Comparison of ENCODE assay signal across 25 mouse cellular contexts in the genomic region with DNA sequence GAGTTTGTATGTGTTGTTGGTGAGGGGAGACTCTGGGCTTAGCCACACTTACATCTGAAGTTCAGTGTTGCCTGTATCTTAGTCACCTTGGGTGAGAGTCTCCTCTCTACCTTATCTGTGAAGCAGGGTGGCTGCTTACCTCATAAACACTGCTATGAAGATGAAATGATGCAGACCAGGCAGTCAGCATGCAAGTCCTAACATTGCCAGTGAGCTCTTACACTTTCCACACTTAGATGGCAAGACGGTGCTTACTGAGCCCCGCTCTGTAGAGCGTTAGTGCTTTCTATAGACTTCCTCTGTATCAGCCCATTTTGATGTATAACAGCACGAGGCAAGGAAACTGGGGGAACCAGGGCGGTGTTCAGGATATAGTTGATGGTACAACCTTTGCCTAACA. TPM values are rescaled to one million over a fixed set of nuclear protein-coding genes. Genes with fewer than 3 reads are reported as not detected.
DNase-seq lines count a peak whose midpoint lies in the region; ATAC-seq and TF ChIP-seq lines count a peak whose summit lies in the region.
"Had no signal": no experiment of that assay in that cellular context is flagged by ENCODE, and none has a peak within 500 bp of the region (broad histone marks: within the 10 kb centered on the region; RNA-seq: fewer than 3 reads in every experiment).

No protein-coding gene starts in this region.

- no peak for TF ChIP-seq CTCF in spleen, adult 2 months (IDR thresholded peaks at IDR 0.05; ENCODE audit: extremely low read depth, insufficient read depth, insufficient read length, insufficient replicate concordance)
- TF ChIP-seq CTCF in hindbrain, postnatal 0 days (IDR thresholded peaks at IDR 0.05; ENCODE audit: low read depth): no peak

- H3K4me1 ChIP-seq in spleen, adult 2 months (ENCODE audit: control insufficient read depth, insufficient read depth, insufficient read length): peaks cover 7% of the 10 kb centered on the region; the same call in 1 of the 2 replicates
- no peaks in the 10 kb centered on the region for H3K4me1 ChIP-seq in hindbrain, postnatal 0 days (ENCODE audit: insufficient read depth, low read length)
- H3K4me1 ChIP-seq in midbrain, embryonic 11.5 days (ENCODE audit: control insufficient read depth, insufficient read depth, low read length): no peaks in the 10 kb centered on the region
- H3K4me1 ChIP-seq: forebrain, embryonic 13.5 days; hindbrain, embryonic 15.5 days; neural tube, embryonic 13.5 days had no signal

- intact Hi-C loops in left cerebral cortex, postnatal 4 days (cut with DNase I): no loop called here

- H3K9me3 ChIP-seq in hindbrain, postnatal 0 days (ENCODE audit: low read length): no peaks in the 10 kb centered on the region
- no peaks in the 10 kb centered on the region for H3K9me3 ChIP-seq in midbrain, embryonic 11.5 days (ENCODE audit: control insufficient read depth, low read length)
- H3K9me3 ChIP-seq: forebrain, embryonic 13.5 days; hindbrain, embryonic 15.5 days; liver, embryonic 15.5 days; midbrain, embryonic 10.5 days; neural tube, embryonic 13.5 days had no signal

- no peak overlapping the region for H3K4me3 ChIP-seq in spleen, adult 2 months (ENCODE audit: extremely low read depth, insufficient read depth, insufficient read length)
- H3K4me3 ChIP-seq in hindbrain, postnatal 0 days (ENCODE audit: low read length): no peak overlapping the region
- no peak overlapping the region for H3K4me3 ChIP-seq in midbrain, embryonic 11.5 days (ENCODE audit: low read depth, low read length)
- H3K4me3 ChIP-seq: forebrain, embryonic 13.5 days; hindbrain, embryonic 15.5 days; liver, embryonic 15.5 days; midbrain, embryonic 10.5 days; neural tube, embryonic 13.5 days had no signal

- ATAC-seq in activated CD4-positive, CD25-positive, alpha-beta regulatory T cell, adult 4 months: peak; percentile 53
- ATAC-seq in inflammation-experienced regulatory T-cells, adult 6 months: peak; percentile 41
- ATAC-seq in neutrophil, adult 5-6 weeks (ENCODE audit: extremely low read depth, insufficient number of reproducible peaks, low FRiP score, poor library complexity, severe bottlenecking): peak; percentile 26; the same call in 1 of the 2 replicates
- no peak for ATAC-seq in hindbrain, postnatal 0 days
- no peak for ATAC-seq in midbrain, embryonic 11.5 days (ENCODE audit: low FRiP score)
- ATAC-seq: forebrain, embryonic 13.5 days; Patski had no signal

- no peak overlapping the region for H3K9ac ChIP-seq in hindbrain, postnatal 0 days (replicated peaks; ENCODE audit: low read length)
- no peak overlapping the region for H3K9ac ChIP-seq in midbrain, embryonic 11.5 days (ENCODE audit: low read length)
- H3K9ac ChIP-seq: forebrain, embryonic 13.5 days; hindbrain, embryonic 15.5 days; liver, embryonic 15.5 days; neural tube, embryonic 13.5 days had no signal

- no peaks in the 10 kb centered on the region for H3K36me3 ChIP-seq in spleen, adult 2 months (ENCODE audit: control insufficient read depth, insufficient read depth, low read length)
- H3K36me3 ChIP-seq in hindbrain, postnatal 0 days (ENCODE audit: insufficient read depth, low read length): no peaks in the 10 kb centered on the region
- H3K36me3 ChIP-seq in midbrain, embryonic 11.5 days (ENCODE audit: control insufficient read depth, insufficient read depth, low read length): no peaks in the 10 kb centered on the region
- H3K36me3 ChIP-seq: hindbrain, embryonic 15.5 days; liver, embryonic 15.5 days; neural tube, embryonic 13.5 days had no signal

- H3K27me3 ChIP-seq in spleen, adult 2 months (ENCODE audit: control insufficient read depth, insufficient read depth, low read length): no peaks in the 10 kb centered on the region
- H3K27me3 ChIP-seq in hindbrain, postnatal 0 days (ENCODE audit: insufficient read depth, low read length): no peaks in the 10 kb centered on the region
- H3K27me3 ChIP-seq in midbrain, embryonic 11.5 days (ENCODE audit: control insufficient read depth, insufficient read depth, low read length): no peaks in the 10 kb centered on the region
- H3K27me3 ChIP-seq: forebrain, embryonic 13.5 days; hindbrain, embryonic 15.5 days; liver, embryonic 15.5 days; neural tube, embryonic 13.5 days had no signal

- no peak for DNase-seq in spleen, adult 2 months (ENCODE audit: low read depth in 1 of 2, low spot score in 2 of 2)
- DNase-seq in spleen, postnatal 36 days (ENCODE audit: low spot score in 2 of 2): no peak
- DNase-seq in hindbrain, postnatal 0 days (ENCODE audit: low spot score): no peak
- no peak for DNase-seq in midbrain, embryonic 11.5 days (ENCODE audit: low spot score, missing footprints)
- no peak for DNase-seq in left cerebral cortex, postnatal 4 days
- DNase-seq: adrenal gland, postnatal 36 days; cerebellum, postnatal 10 days; heart, adult 11 months; heart, postnatal 4 days; kidney, adult 18-20 months; layer of hippocampus, postnatal 36 days; lung, postnatal 14 days had no signal

- 12% methylated on average over 5 of the region's 5 CpGs for WGBS in spleen, adult 2 months
- 92% methylated on average over 5 of the region's 5 CpGs for WGBS in hindbrain, postnatal 0 days
- 89% methylated on average over 5 of the region's 5 CpGs for WGBS in midbrain, embryonic 11.5 days

- H3K4me2 ChIP-seq in hindbrain, postnatal 0 days (ENCODE audit: low read depth, low read length): no peak overlapping the region
- H3K4me2 ChIP-seq in midbrain, embryonic 11.5 days: no peak overlapping the region
- H3K4me2 ChIP-seq: forebrain, embryonic 13.5 days; hindbrain, embryonic 15.5 days; liver, embryonic 15.5 days; neural tube, embryonic 13.5 days had no signal

- TF ChIP-seq POLR2A in spleen, adult 2 months (IDR thresholded peaks at IDR 0.05; ENCODE audit: low read depth, low read length): no peak

- peak overlapping the region; percentile 45; the same call in 1 of the 2 replicates for H3K27ac ChIP-seq in spleen, adult 2 months (ENCODE audit: insufficient read depth, low read length)
- H3K27ac ChIP-seq in hindbrain, postnatal 0 days: no peak overlapping the region
- no peak overlapping the region for H3K27ac ChIP-seq in midbrain, embryonic 11.5 days (ENCODE audit: low read depth, low read length)
- H3K27ac ChIP-seq: forebrain, embryonic 13.5 days; hindbrain, embryonic 15.5 days; kidney, postnatal 0 days; liver, embryonic 15.5 days; midbrain, embryonic 10.5 days; neural tube, embryonic 13.5 days had no signal

RNA-seq across cellular contexts. Expression of a gene that starts 21.7 kb away (rescaled TPM):
- polyA plus RNA-seq in spleen, adult 2 months (2012; rRNA removed): 0.15 and 0.38 TPM in 2 replicates
- polyA plus RNA-seq in activated CD4-positive, CD25-positive, alpha-beta regulatory T cell, adult 4 months (2017; shearing (Covaris generic)): under 1 TPM; 0.27 to 0.38 TPM
- under 1 TPM in 2 of 3 experiments, not detected in 1; 0.15 to 0.26 TPM for polyA plus RNA-seq in inflammation-experienced regulatory T-cells, adult 6 months (2017; shearing (Covaris generic))
- total RNA-seq in neutrophil, adult 5-6 weeks (2017): 1.1 and 1.5 TPM in 2 replicates
- 0.54 and 0.73 TPM in 2 replicates for total RNA-seq in hindbrain, postnatal 0 days (2014; rRNA removed)
- 0.09 and 0.15 TPM in 2 replicates for polyA plus RNA-seq in hindbrain, postnatal 0 days (2015; fragmentation: Nextera tagmentation; extraction: Ambion mirVana)
- 0.68 and 0.94 TPM in 2 replicates for polyA plus RNA-seq in midbrain, embryonic 11.5 days (2014; fragmentation: Nextera tagmentation; extraction: Ambion mirVana)
- total RNA-seq in left cerebral cortex, postnatal 4 days (2021): under 1 TPM; 0.82 to 0.87 TPM
- total RNA-seq: gastrocnemius, adult 8-10 months; heart, postnatal 4 days had no signal
- polyA plus RNA-seq: heart, embryonic 14.5 days; Patski; small intestine, adult 2 months had no signal

RNA-seq across cellular contexts. Expression of a gene that starts 34.3 kb away (rescaled TPM):
- polyA plus RNA-seq in spleen, adult 2 months (2012; rRNA removed): 19.2 and 25.2 TPM in 2 replicates
- polyA plus RNA-seq in activated CD4-positive, CD25-positive, alpha-beta regulatory T cell, adult 4 months (2017; shearing (Covaris generic)): 100 to 1,000 TPM; 174 to 197 TPM
- 100 to 1,000 TPM; 155 to 201 (median 196) TPM for polyA plus RNA-seq in inflammation-experienced regulatory T-cells, adult 6 months (2017; shearing (Covaris generic))
- total RNA-seq in neutrophil, adult 5-6 weeks (2017): 409 and 421 TPM in 2 replicates
- total RNA-seq in hindbrain, postnatal 0 days (2014; rRNA removed): 9.3 and 10.8 TPM in 2 replicates
- 18.1 and 19.1 TPM in 2 replicates for polyA plus RNA-seq in hindbrain, postnatal 0 days (2015; fragmentation: Nextera tagmentation; extraction: Ambion mirVana)
- polyA plus RNA-seq in midbrain, embryonic 11.5 days (2014; fragmentation: Nextera tagmentation; extraction: Ambion mirVana): 39.3 and 39.9 TPM in 2 replicates
- 10 to 100 TPM; 12.4 to 12.9 TPM for total RNA-seq in left cerebral cortex, postnatal 4 days (2021)

Comparison
In these comparisons a context has a peak if more than half of its experiments do, and no peak if none do; other contexts are left out.
1. ATAC-seq: peak in activated CD4-positive, CD25-positive, alpha-beta regulatory T cell, adult 4 months (single experiment), inflammation-experienced regulatory T-cells, adult 6 months (single experiment) and neutrophil, adult 5-6 weeks (single experiment); none in hindbrain, postnatal 0 days (single experiment) and midbrain, embryonic 11.5 days (single experiment).